Mouse (Mus musculus): ENCODE data around the gene Ramp3. TPM values are rescaled to one million over a fixed set of nuclear protein-coding genes. Genes with fewer than 3 reads are reported as not detected.

The Ramp3 gene
- total RNA-seq, 2 experiments from 2014 or later = 2.5 TPM; not detected in 1

GRCm38 (mm10) chr11:6669041-6669440 lies 10.7 kb downstream of the Ramp3 start:
- ATAC-seq (replicated peaks; ENCODE audit: low FRiP score, poor library complexity, severe bottlenecking) = no peak

DNA sequence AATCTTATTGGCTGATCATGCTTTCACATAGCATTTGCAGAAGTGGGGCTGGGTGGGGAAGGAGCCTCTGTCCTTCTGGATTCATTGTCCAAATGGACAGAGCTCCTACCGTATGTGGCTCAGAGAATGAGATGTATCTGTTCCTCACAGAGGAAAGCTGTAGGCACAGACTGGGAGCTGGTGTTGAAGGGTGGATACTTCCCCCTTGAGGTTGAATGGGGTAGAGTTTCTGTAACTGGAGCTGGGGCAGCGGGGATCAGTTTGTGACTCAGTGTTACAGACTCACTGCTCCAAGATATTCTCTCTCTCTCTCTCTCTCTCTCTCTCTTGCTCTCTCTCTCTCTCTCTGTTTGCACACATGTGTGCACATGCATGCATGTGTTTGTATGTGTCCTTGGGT lies 11.7 kb downstream of the Ramp3 start:
- ATAC-seq (replicated peaks; ENCODE audit: low FRiP score, poor library complexity, severe bottlenecking) = no peak

- ATAC-seq (replicated peaks; ENCODE audit: low FRiP score, poor library complexity, severe bottlenecking) = no peak
Measured at GRCm38 (mm10) chr11:6670826-6671225, 12.5 kb downstream of the Ramp3 start.

- ATAC-seq (replicated peaks; ENCODE audit: low FRiP score, poor library complexity, severe bottlenecking) = no peak
Measured at GRCm38 (mm10) chr11:6674701-6675100, 16.4 kb downstream of the Ramp3 start.

DNA sequence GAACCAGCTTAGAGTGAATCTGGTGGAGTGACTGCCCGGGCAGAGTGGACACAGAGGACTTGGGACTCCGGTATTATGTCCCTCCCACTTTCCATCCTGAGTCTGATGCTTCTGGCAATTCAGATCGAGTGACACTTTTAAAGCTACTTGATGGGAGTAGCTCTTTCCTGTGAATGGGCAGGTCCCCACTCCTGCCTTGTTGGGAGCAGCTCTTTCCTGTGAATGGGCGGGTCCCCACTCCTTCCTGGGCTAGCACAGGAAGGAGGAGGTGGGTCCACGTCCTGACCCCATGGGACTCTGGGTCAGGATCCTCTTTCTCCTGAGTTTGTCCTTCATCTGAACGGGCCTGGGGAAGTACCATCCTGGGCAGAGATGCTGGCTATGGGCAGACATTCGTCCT lies 17.1 kb downstream of the Ramp3 start:
- no peak for ATAC-seq (replicated peaks; ENCODE audit: low FRiP score, poor library complexity, severe bottlenecking)

DNA sequence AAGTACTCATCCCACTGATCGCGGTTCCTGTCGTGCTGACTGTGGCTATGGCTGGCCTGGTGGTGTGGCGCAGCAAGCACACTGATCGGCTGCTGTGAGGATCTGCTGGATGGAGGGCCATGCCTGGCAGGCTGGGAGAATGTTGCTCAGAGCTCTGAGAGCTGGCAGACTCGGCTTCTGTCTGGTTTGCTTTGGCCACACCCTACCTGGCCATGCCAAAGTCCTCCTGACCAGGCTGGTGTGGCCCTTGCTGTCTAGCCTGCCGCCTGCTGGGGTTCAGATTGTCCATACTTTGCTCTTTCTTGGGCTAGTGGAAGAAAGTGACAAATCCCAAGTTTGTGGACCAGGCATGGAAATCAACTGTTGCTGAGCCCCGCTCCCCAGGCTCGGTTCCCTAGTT lies 18.3 kb downstream of the Ramp3 start:
- ATAC-seq (replicated peaks; ENCODE audit: low FRiP score, poor library complexity, severe bottlenecking) = no peak

DNA sequence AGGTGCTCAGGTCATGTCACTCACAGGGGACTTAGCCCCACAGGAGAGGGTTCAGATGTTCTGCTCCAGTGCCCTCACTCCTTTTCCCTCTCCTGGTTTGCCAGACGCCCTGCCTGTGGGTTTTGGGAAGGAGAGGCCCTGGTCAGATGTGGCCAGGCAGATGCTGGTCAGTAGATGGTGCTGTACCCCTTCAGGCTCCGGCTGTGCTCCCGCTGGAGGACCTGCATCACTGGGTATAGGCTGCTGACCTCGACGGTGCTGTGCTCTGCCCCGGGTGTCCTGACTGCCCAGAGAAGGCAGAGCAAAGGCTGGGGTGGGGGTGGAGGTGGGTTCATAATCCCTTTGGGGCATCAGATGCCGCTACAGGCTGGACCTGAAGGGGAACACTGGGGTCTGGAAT lies 19.2 kb downstream of the Ramp3 start:
- no peak for ATAC-seq (replicated peaks; ENCODE audit: low FRiP score, poor library complexity, severe bottlenecking)

- ATAC-seq (replicated peaks; ENCODE audit: low FRiP score, poor library complexity, severe bottlenecking) = no peak
Measured at GRCm38 (mm10) chr11:6679694-6680396, 21.5 kb downstream of the Ramp3 start.

DNA sequence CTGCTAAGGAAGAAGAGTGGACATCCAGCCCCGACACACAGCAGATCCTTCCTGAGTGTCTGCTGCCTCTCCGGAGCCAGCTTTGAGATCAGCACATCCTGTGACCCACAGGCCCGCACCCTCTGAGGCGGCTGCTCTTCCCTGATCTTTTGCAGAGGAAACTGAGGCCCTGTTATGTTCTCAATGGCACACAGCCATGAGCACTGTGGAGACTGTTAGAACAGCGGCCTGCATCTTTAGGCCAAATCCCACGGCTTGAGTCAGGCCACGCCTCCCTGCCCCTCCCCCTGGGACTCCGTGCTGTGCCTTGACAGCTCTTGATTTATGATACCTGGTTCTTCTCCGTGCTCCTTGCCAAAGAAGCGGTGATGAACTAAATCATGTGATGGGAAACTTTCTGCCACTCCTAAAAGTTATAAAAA lies 22.1 kb downstream of the Ramp3 start:
- ATAC-seq (replicated peaks; ENCODE audit: low FRiP score, poor library complexity, severe bottlenecking) = no peak

DNA sequence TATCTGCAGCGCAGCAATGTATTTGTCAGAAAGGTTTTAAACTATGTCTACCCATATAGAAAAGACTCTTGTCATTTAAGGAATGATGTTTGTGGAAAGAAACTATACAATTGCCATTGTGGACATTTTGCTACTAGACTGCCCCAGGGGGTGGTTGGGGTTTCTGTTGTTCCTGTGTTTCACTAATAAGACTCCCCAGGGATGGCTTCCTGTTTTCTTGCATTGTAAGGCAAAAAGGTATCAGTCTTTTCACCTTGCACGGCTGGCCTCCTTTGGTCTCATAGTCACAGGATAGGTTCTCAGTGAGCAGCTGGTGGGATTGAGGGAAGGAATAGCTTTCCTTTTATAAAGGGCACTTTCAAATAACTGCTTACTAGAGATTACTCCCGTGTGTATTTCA lies 26.4 kb downstream of the Ramp3 start:
- no peak for ATAC-seq (replicated peaks; ENCODE audit: low FRiP score, poor library complexity, severe bottlenecking)

DNA sequence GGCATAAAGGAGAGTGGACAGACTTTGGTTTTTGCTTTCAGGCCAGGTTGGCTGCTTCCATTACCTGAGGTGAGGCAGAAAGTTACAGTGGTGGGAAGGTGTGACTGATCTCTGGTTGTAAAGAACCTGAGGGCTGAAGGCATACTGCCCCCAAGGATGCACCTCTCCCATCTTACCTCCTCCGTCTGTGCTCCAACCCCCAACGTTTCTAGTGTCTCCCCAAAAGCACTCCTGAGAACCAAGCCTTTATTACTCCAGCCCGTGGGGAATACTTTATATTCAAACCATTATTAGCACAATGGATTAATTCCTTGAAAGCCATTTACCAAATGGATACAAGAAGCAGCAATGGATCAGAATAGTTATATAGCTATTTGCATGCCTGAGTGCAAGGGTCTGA lies 30.6 kb downstream of the Ramp3 start:
- ATAC-seq (replicated peaks; ENCODE audit: low FRiP score, poor library complexity, severe bottlenecking) = no peak

- no peak for ATAC-seq (replicated peaks; ENCODE audit: low FRiP score, poor library complexity, severe bottlenecking)
Measured at GRCm38 (mm10) chr11:6692341-6692740, 34.0 kb downstream of the Ramp3 start.

GRCm38 (mm10) chr11:6694114-6694513 lies 35.8 kb downstream of the Ramp3 start:
- ATAC-seq (replicated peaks; ENCODE audit: low FRiP score, poor library complexity, severe bottlenecking) = no peak

DNA sequence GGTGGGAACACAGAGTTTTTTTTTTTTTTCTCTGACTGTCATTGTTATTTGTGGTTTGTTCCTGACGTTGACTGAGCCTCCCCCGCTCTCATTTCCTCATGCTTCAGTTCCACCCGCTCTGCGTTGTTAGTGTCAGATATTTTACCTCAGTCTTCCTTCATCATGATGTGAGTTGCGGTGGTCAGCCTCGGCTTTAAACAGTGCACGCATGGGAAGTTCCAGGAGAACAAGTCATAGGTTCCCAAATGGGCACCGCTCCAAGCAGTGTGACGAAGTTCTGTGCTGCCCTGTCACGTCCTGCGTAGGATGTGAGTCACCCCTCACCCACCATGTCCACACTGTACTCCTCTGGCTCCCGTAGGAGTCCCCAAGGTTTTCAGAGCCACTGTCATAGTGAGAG lies 36.9 kb downstream of the Ramp3 start:
- ATAC-seq (replicated peaks; ENCODE audit: low FRiP score, poor library complexity, severe bottlenecking) = no peak

- ATAC-seq (replicated peaks; ENCODE audit: low FRiP score, poor library complexity, severe bottlenecking) = no peak
Measured at GRCm38 (mm10) chr11:6696551-6696950, 38.2 kb downstream of the Ramp3 start.

DNA sequence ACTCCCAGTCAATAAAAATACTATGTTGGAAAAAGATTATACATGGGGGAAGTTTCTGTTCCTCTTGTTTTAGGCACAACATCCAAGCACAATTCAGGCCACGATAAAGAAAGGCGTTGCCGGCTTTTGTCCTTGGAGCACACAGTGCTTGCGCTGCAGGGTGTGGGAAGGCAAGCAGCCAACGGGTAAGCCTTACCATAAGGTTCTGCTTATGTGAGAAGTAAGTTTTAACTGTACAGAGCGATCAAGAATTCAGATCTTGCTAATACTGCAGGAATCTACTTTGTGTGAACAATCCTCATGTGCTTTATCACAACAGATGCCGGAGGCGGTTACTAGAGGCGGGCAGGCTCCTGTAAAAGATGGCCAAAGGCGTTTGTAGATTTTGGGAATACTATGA lies 39.4 kb downstream of the Ramp3 start:
- ATAC-seq (replicated peaks; ENCODE audit: low FRiP score, poor library complexity, severe bottlenecking) = no peak

GRCm38 (mm10) chr11:6698281-6698680 lies 40.0 kb downstream of the Ramp3 start:
- no peak for ATAC-seq (replicated peaks; ENCODE audit: low FRiP score, poor library complexity, severe bottlenecking)

DNA sequence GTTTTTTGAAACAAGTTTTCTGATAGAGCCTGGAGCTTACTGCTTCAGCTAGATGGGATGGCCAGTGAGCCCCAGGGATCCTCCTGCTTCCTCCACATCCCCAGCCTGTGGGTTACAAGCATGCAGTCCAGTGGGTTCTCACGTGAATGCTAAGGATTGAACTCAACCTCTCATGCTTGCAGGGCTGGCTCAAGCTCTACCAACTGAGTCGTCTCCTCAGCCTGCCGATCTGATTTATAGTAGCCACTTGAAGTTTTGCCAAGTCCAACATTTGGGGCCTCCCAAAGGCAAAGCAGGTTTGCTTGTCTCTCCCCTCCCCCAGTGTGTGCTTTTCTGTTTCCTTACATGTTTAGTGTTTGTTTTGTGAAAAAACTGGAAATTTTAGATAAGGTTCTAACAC lies 43.9 kb downstream of the Ramp3 start:
- ATAC-seq (replicated peaks; ENCODE audit: low FRiP score, poor library complexity, severe bottlenecking) = no peak

DNA sequence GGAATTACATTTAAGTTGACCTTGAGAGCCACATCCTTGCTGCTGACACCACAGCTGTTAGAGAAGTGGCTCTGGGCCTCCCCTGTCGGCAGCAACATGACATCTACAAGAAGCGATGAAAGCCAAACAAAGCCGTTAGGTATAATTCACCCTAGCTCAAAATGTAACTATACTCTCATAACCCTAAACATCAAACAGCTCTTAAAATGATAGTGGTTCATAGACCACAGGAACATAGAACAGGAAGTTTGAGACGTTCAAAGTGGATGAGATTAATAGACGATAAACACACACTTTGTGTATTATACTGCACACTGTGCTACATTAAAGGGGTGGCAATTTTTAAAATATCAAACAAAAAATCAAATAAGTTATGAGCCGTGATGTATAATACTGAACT lies 46.5 kb downstream of the Ramp3 start:
- no peak for ATAC-seq (replicated peaks; ENCODE audit: low FRiP score, poor library complexity, severe bottlenecking)

GRCm38 (mm10) chr11:6705516-6705915 lies 47.2 kb downstream of the Ramp3 start:
- no peak for ATAC-seq (replicated peaks; ENCODE audit: low FRiP score, poor library complexity, severe bottlenecking)

DNA sequence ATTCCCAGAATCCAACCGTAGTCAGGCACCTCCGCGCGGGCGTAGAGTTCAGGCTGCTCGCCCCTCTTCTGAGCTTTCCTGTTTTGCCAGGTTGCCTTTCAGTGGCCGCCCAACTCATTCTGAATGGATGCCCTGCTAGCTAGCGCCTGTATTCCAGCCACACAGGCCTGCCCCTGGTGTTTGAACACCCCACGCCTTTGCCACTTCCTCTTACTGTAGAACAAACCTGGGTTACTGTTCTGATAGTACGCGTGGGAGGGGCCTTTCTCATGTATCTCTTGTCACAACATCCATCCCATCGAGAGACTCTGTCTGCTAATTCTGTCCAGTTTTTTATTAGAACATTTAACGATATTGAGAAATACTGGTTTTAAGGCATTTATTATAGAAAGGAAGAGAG lies 48.5 kb downstream of the Ramp3 start:
- ATAC-seq (replicated peaks; ENCODE audit: low FRiP score, poor library complexity, severe bottlenecking) = no peak

- ATAC-seq (replicated peaks; ENCODE audit: low FRiP score, poor library complexity, severe bottlenecking) = no peak
Measured at GRCm38 (mm10) chr11:6708437-6708836, 50.1 kb downstream of the Ramp3 start.
